Mouse (Mus musculus) forebrain, postnatal 0 days (tissue): ENCODE measurements around the gene Gm28036. TPM values are rescaled to one million over a fixed set of nuclear protein-coding genes. Genes with fewer than 3 reads are reported as not detected.

Source experiments
- ATAC-seq: fragments of 200-750 bp; cut with Nextera tagmentation; 2 replicates; pipeline ENCODE4 v1.8.0; 2017; ENCODE audit warnings: mild to moderate bottlenecking, moderate library complexity
- DNase-seq: peaks from one replicate; pipeline ENCODE4 v3.0.0-alpha.2; 2015
- H3K27ac ChIP-seq: fragments of 300-500 bp; sonication (generic); 2 replicates; pipeline ENCODE4 v1.5.1; 2014; ENCODE audit warnings: low read depth, mild to moderate bottlenecking, antibody characterized with exemption, low read length, moderate library complexity, mixed read lengths
- H3K27me3 ChIP-seq: fragments of 300-500 bp; sonication (generic); 2 replicates; pipeline ENCODE4 v1.6.1; 2014; ENCODE audit warnings: mild to moderate bottlenecking, low read length, mixed read lengths; ENCODE audit not compliant: insufficient read depth
- H3K36me3 ChIP-seq: fragments of 300-500 bp; sonication (generic); 2 replicates; pipeline ENCODE4 v1.6.1; 2014; ENCODE audit warnings: mild to moderate bottlenecking, moderate library complexity; ENCODE audit not compliant: insufficient read depth
- H3K4me1 ChIP-seq: fragments of 300-500 bp; sonication (generic); 2 replicates; pipeline ENCODE4 v1.6.1; 2014; ENCODE audit warnings: antibody characterized with exemption; ENCODE audit not compliant: insufficient read depth
- H3K4me2 ChIP-seq: fragments of 300-500 bp; sonication (generic); 2 replicates; pipeline ENCODE4 v1.6.1; 2014; ENCODE audit warnings: low read depth, mild to moderate bottlenecking, moderate library complexity
- H3K4me3 ChIP-seq: fragments of 300-500 bp; sonication (generic); 2 replicates; pipeline ENCODE4 v1.5.1; 2014; ENCODE audit warnings: low read depth, low read length, mixed read lengths
- H3K9ac ChIP-seq: fragments of 300-500 bp; sonication (generic); 2 replicates; pipeline ENCODE4 v1.6.1; 2014; ENCODE audit warnings: mild to moderate bottlenecking
- H3K9me3 ChIP-seq: fragments of 300-500 bp; sonication (generic); 2 replicates; pipeline ENCODE4 v1.6.1; 2016; ENCODE audit warnings: low read length
- CTCF ChIP-seq: sonication (generic); IDR thresholded peaks from 2 replicates; pipeline ENCODE4 v1.5.1; 2016; ENCODE audit warnings: antibody characterized with exemption, control low read depth, low read depth
- WGBS: fragments of 180-500 bp; shearing (Covaris S2); extraction: QIAGEN DNeasy Blood & Tissue Kit; methylation state at CpG from one replicate; pipeline ENCODE4 v1.1.7; 2014; 5-methylcytosine and 5-hydroxymethylcytosine counted together
- polyA plus RNA-seq: library from polyadenylated mRNA; unstranded; fragments of >200 nt; fragmentation: Nextera tagmentation; extraction: Ambion mirVana; gene quantifications from 2 replicates; pipeline ENCODE4 v1.2.1, GENCODE M21; 2015
- total RNA-seq: library from RNA; depleted of rRNA; stranded (reverse); fragments of >200 nt; gene quantifications from 2 replicates; pipeline ENCODE4 v1.2.3, GENCODE M21; 2014

Gene Gm28036
- total and polyA plus RNA-seq, 2 experiments from 2014 or later = 13.0 to 14.4 TPM

GRCm38 (mm10) chr2:156067916-156068315 is 59.0 kb downstream of the Gm28036 start:
- peaks cover 30% of the 10 kb centered on the region for H3K36me3 ChIP-seq
- WGBS = 88% methylated on average over 10 of the region's 10 CpGs
- H3K4me2 ChIP-seq = no peak overlapping the region
- DNase-seq = no peak
- no peak overlapping the region for H3K9ac ChIP-seq
- peaks cover 5% of the 10 kb centered on the region; the same call in 1 of the 2 replicates for H3K4me1 ChIP-seq
- no peak for TF ChIP-seq CTCF
- no peak for ATAC-seq
- H3K27ac ChIP-seq = no peak overlapping the region
- H3K27me3 ChIP-seq = no peaks in the 10 kb centered on the region
- H3K4me3 ChIP-seq = no peak overlapping the region
- H3K9me3 ChIP-seq = no peaks in the 10 kb centered on the region

- peaks cover 5% of the 10 kb centered on the region; the same call in 1 of the 2 replicates for H3K4me1 ChIP-seq
- no peak for TF ChIP-seq CTCF
- H3K36me3 ChIP-seq = peaks cover 19% of the 10 kb centered on the region; the same call in 1 of the 2 replicates
- 33% methylated on average over 10 of the region's 10 CpGs for WGBS
- DNase-seq (no peak), ATAC-seq (no peak; the same call in 1 of the 2 replicates)
- H3K27ac ChIP-seq = no peak overlapping the region
- peak overlapping the region; percentile 79 for H3K9ac ChIP-seq
- peak overlapping the region; percentile 97 for H3K4me2 ChIP-seq
- H3K4me3 ChIP-seq = peak overlapping the region; percentile 57
- no peaks in the 10 kb centered on the region for H3K9me3 ChIP-seq
- H3K27me3 ChIP-seq = no peaks in the 10 kb centered on the region
Observed at GRCm38 (mm10) chr2:156066126-156066525, 60.8 kb downstream of the Gm28036 start.

- H3K27ac ChIP-seq = peak within 1 kb of the TSS; percentile 79
- peak within 1 kb of the TSS; percentile 97 for H3K4me2 ChIP-seq
- ATAC-seq (peak; percentile 92), DNase-seq (peak; percentile 83)
- no peaks in the 10 kb centered on the region for H3K9me3 ChIP-seq
- H3K36me3 ChIP-seq = peaks cover 19% of the 10 kb centered on the region; the same call in 1 of the 2 replicates
- peak within 1 kb of the TSS; percentile 79 for H3K9ac ChIP-seq
- under 1% methylated on average over 69 of the region's 81 CpGs for WGBS
- peaks cover 5% of the 10 kb centered on the region; the same call in 1 of the 2 replicates for H3K4me1 ChIP-seq
- no peaks in the 10 kb centered on the region for H3K27me3 ChIP-seq
- peak within 1 kb of the TSS; percentile 57 for H3K4me3 ChIP-seq
- TF ChIP-seq CTCF = no peak
Observed at GRCm38 (mm10) chr2:156065099-156066041, 61.5 kb downstream of the Gm28036 start, which contains the start of gene Spag4. Gene Spag4, plus strand, starts transcription at chr2:156065175.

DNA sequence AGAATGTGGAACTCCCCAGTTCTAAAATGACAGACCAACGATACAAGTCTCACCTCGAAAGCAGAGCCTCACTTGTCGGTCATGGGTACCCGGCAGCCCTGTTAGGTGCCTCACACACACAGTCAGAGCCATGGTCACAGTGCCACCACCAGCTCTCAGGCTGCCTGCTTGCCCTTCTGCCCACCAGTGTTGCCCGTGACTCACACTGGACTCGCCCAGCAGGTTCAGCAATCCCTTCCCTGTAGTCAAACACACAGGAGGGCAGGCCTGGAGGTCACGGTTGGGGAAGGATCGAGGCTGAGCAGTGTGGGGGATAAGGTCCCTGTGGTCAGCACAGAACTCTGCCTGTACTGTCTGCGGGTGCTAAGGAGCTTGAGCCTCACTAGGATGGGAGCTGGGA is 74.1 kb downstream of the Gm28036 start, which contains the start of gene Fer1l4:
TSS of gene Fer1l4 (minus strand) at position 132 of the 400 bp plus-strand sequence.
- Histone ChIP-seq H3K27me3 (no peaks in the 10 kb centered on the region), H3K4me3 (no peak within 1 kb of the TSS), H3K4me1 (no peaks in the 10 kb centered on the region), H3K4me2 (no peak within 1 kb of the TSS), H3K27ac (no peak within 1 kb of the TSS), H3K36me3 (no peaks in the 10 kb centered on the region), H3K9me3 (no peaks in the 10 kb centered on the region), H3K9ac (no peak within 1 kb of the TSS)
- DNase-seq (no peak), ATAC-seq (no peak)
- 86% methylated on average over 9 of the region's 9 CpGs for WGBS
- TF ChIP-seq CTCF = no peak

GRCm38 (mm10) chr2:156047929-156048328 is 79.0 kb downstream of the Gm28036 start:
- Histone ChIP-seq H3K36me3 (no peaks in the 10 kb centered on the region), H3K4me1 (no peaks in the 10 kb centered on the region), H3K4me3 (no peak overlapping the region), H3K9me3 (no peaks in the 10 kb centered on the region), H3K4me2 (peak overlapping the region; percentile 27; the same call in 1 of the 2 replicates), H3K9ac (no peak overlapping the region), H3K27ac (no peak overlapping the region), H3K27me3 (no peaks in the 10 kb centered on the region)
- no peak for ATAC-seq
- TF ChIP-seq CTCF = no peak
- WGBS = 11% methylated on average over 19 of the region's 19 CpGs
- DNase-seq = no peak

- 80% methylated on average over 8 of the region's 8 CpGs for WGBS
- Histone ChIP-seq H3K9me3 (no peaks in the 10 kb centered on the region), H3K4me1 (no peaks in the 10 kb centered on the region), H3K36me3 (no peaks in the 10 kb centered on the region), H3K9ac (no peak overlapping the region), H3K27me3 (no peaks in the 10 kb centered on the region), H3K27ac (no peak overlapping the region), H3K4me3 (no peak overlapping the region), H3K4me2 (no peak overlapping the region)
- no peak for ATAC-seq
- DNase-seq = no peak
- TF ChIP-seq CTCF = no peak
Observed at GRCm38 (mm10) chr2:156042903-156043302, 84.0 kb downstream of the Gm28036 start.

DNA sequence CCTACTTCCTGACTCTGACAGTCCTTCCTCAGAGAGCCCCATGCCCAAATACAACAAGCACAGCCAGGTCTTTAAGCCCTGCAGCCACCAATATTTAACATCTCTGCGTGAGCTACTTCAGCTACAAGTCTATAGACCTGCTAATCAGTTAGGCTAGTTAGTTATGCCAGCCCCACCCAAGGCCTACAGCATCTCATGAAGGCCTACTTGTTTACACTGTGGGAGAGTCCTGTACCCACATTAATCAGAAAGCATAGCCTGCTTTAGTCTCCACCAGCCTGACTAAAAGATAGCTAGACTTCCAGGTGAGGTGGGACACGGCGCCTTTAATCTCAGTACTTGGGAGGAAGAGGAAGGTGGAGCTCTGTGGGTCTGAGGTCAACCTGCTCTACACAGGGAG is 87.5 kb downstream of the Gm28036 start:
- Histone ChIP-seq H3K27me3 (no peaks in the 10 kb centered on the region), H3K4me3 (no peak overlapping the region), H3K36me3 (no peaks in the 10 kb centered on the region), H3K4me1 (no peaks in the 10 kb centered on the region), H3K9ac (no peak overlapping the region), H3K27ac (no peak overlapping the region), H3K9me3 (no peaks in the 10 kb centered on the region), H3K4me2 (no peak overlapping the region)
- 89% methylated on average over 3 of the region's 3 CpGs for WGBS
- no peak for ATAC-seq
- no peak for DNase-seq
- TF ChIP-seq CTCF = no peak
